Mouse (Mus musculus): ENCODE measurements around the gene Wscd2.

- no peak for TF ChIP-seq HCFC1 (IDR thresholded peaks at IDR 0.05; ENCODE audit: borderline replicate concordance, insufficient read depth, low read length)
- TF ChIP-seq ZNF384 (IDR thresholded peaks at IDR 0.05; ENCODE audit: low read depth, low read length) = no peak
- TF ChIP-seq ZC3H11A (IDR thresholded peaks at IDR 0.05; ENCODE audit: borderline replicate concordance, low read depth, low read length) = no peak
- no peak for TF ChIP-seq CHD2 (IDR thresholded peaks at IDR 0.05; ENCODE audit: low read depth, low read length)
- TF ChIP-seq MAFK (IDR thresholded peaks at IDR 0.05; ENCODE audit: insufficient read depth, low read depth, low read length) = no peak
Measured at GRCm38 (mm10) chr5:113600181-113600580, 110.0 kb downstream of the Wscd2 start.
